13 mouse cellular contexts compared by ENCODE assay signal in the genomic region with DNA sequence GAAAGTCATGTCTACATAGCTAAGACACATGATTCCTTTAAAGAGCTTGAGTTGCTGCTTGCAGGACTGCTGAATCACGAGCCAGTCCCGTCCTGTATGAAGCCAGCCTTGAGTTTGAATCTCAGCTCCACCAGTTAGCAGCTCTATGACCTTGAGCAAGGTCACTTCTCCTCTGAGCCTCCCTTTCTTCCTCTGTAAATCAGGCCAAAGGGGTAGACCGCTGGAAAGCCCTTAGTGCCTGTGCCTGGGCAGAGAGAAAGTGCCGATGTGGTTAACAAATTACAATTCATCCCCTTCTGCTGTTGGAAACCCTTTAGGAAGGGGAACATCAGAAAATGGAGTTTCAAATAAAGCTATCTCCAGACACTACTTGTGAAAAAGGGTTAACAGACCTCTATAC. TPM values are rescaled to one million over a fixed set of nuclear protein-coding genes. Genes with fewer than 3 reads are reported as not detected.
DNase-seq lines count a peak whose midpoint lies in the region; ATAC-seq and TF ChIP-seq lines count a peak whose summit lies in the region.
"Had no signal": no experiment of that assay in that cellular context is flagged by ENCODE, and none has a peak within 500 bp of the region (broad histone marks: within the 10 kb centered on the region; RNA-seq: fewer than 3 reads in every experiment).

No protein-coding gene starts in this region.

- no peak overlapping the region for H3K27ac ChIP-seq in heart, embryonic 14.5 days (replicated peaks in 1 of 2; ENCODE audit: control insufficient read depth in 1 of 2, insufficient read depth in 1 of 2, low read depth in 2 of 2, low read length in 2 of 2)
- H3K27ac ChIP-seq in cortical plate, adult 2 months (ENCODE audit: insufficient read depth, low read length) = peak overlapping the region; percentile 16; the same call in 1 of the 2 replicates
- peak overlapping the region; percentile 90 for H3K27ac ChIP-seq in hindbrain, embryonic 10.5 days
- H3K27ac ChIP-seq in neural tube, embryonic 13.5 days (replicated peaks) = peak overlapping the region; percentile 90
- H3K27ac ChIP-seq: limb, embryonic 10.5 days had no signal

- H3K9ac ChIP-seq in heart, embryonic 14.5 days (ENCODE audit: low read length) = no peak overlapping the region
- peak overlapping the region; percentile 90 for H3K9ac ChIP-seq in neural tube, embryonic 13.5 days

- peaks cover 27% of the 10 kb centered on the region for H3K27me3 ChIP-seq in heart, embryonic 14.5 days (ENCODE audit: control insufficient read depth, insufficient read depth, low read length)
- peaks cover 21% of the 10 kb centered on the region for H3K27me3 ChIP-seq in hindbrain, embryonic 10.5 days (ENCODE audit: insufficient read depth, poor library complexity, severe bottlenecking)
- no peaks in the 10 kb centered on the region for H3K27me3 ChIP-seq in neural tube, embryonic 13.5 days

- 42% methylated on average over 4 of the region's 4 CpGs for WGBS in heart, embryonic 14.5 days
- WGBS in hindbrain, embryonic 10.5 days = 44% methylated on average over 4 of the region's 4 CpGs
- 38% methylated on average over 4 of the region's 4 CpGs for WGBS in neural tube, embryonic 13.5 days

- no peaks in the 10 kb centered on the region for H3K36me3 ChIP-seq in heart, embryonic 14.5 days (ENCODE audit: control insufficient read depth, insufficient read depth, low read length)
- H3K36me3 ChIP-seq in hindbrain, embryonic 10.5 days = no peaks in the 10 kb centered on the region
- H3K36me3 ChIP-seq in neural tube, embryonic 13.5 days = peaks cover 5% of the 10 kb centered on the region; the same call in 1 of the 2 replicates
- H3K36me3 ChIP-seq: limb, embryonic 10.5 days had no signal

- no peak overlapping the region for H3K4me3 ChIP-seq in heart, embryonic 14.5 days (ENCODE audit: control insufficient read depth in 1 of 2, insufficient read depth in 1 of 2, low read depth in 1 of 2, low read length in 2 of 2)
- H3K4me3 ChIP-seq in cortical plate, adult 2 months (ENCODE audit: insufficient read depth, low read length) = peak overlapping the region; percentile 91
- H3K4me3 ChIP-seq in hindbrain, embryonic 10.5 days = peak overlapping the region; percentile 72
- H3K4me3 ChIP-seq in neural tube, embryonic 13.5 days = peak overlapping the region; percentile 78

- intact Hi-C loops in heart, postnatal 14 days (cut with DNase I) = no loop called here

- H3K4me2 ChIP-seq in heart, embryonic 14.5 days (ENCODE audit: low read length) = peak overlapping the region; percentile 44; the same call in 1 of the 2 replicates
- peak overlapping the region; percentile 82 for H3K4me2 ChIP-seq in neural tube, embryonic 13.5 days

- TF ChIP-seq CTCF in cortical plate, adult 2 months (IDR thresholded peaks at IDR 0.05; ENCODE audit: extremely low read depth, insufficient read depth, low read length) = no peak

- no peak for ATAC-seq in heart, embryonic 14.5 days (ENCODE audit: insufficient number of reproducible peaks, insufficient read depth, low FRiP score, low read depth)
- ATAC-seq in neural tube, embryonic 13.5 days (ENCODE audit: low read depth) = peak; percentile 41; the same call in 1 of the 2 replicates

- DNase-seq in heart, postnatal 14 days = no peak
- no peak for DNase-seq in hindbrain, embryonic 10.5 days (ENCODE audit: low spot score)
- no peak for DNase-seq in urinary bladder, postnatal 14 days (ENCODE audit: low spot score)
- DNase-seq in frontal cortex, postnatal 10 days (ENCODE audit: low spot score in 2 of 2) = no peak
- no peak for DNase-seq in thymus, adult 18-20 months
- DNase-seq: kidney, adult 8-10 months; lung, postnatal 10 days had no signal

- peaks cover 0 to 5% of the 10 kb centered on the region in 2 experiments; a peak in 2 of 4 replicates for H3K4me1 ChIP-seq in heart, embryonic 14.5 days (ENCODE audit: control insufficient read depth in 2 of 2, insufficient read depth in 2 of 2, low read length in 2 of 2)
- H3K4me1 ChIP-seq in cortical plate, adult 2 months (ENCODE audit: control insufficient read depth, insufficient read depth, low read length) = peaks cover 5% of the 10 kb centered on the region; the same call in 1 of the 2 replicates
- H3K4me1 ChIP-seq in hindbrain, embryonic 10.5 days (replicated peaks) = peaks cover 35% of the 10 kb centered on the region
- H3K4me1 ChIP-seq in neural tube, embryonic 13.5 days (replicated peaks) = peaks cover 33% of the 10 kb centered on the region

- no peaks in the 10 kb centered on the region for H3K9me3 ChIP-seq in heart, embryonic 14.5 days (ENCODE audit: control insufficient read depth, low read length)
- H3K9me3 ChIP-seq in hindbrain, embryonic 10.5 days = no peaks in the 10 kb centered on the region
- no peaks in the 10 kb centered on the region for H3K9me3 ChIP-seq in neural tube, embryonic 13.5 days
- H3K9me3 ChIP-seq: limb, embryonic 10.5 days had no signal

- no peak for TF ChIP-seq POLR2A in cortical plate, adult 2 months (IDR thresholded peaks at IDR 0.05; ENCODE audit: extremely low read depth, insufficient read depth, low read length)

RNA-seq across cellular contexts. Expression of a gene that starts 0.5 kb away (rescaled TPM):
- polyA plus RNA-seq in heart, embryonic 14.5 days (2014; fragmentation: Nextera tagmentation; extraction: Ambion mirVana) = 0.39 and 0.54 TPM in 2 replicates
- not detected for total RNA-seq in heart, postnatal 14 days (2021)
- polyA plus RNA-seq in cortical plate, adult 2 months (2012; rRNA removed) = 96.6 and 99.8 TPM in 2 replicates
- polyA plus RNA-seq in hindbrain, embryonic 10.5 days (2016; fragmentation: Nextera tagmentation; extraction: Ambion mirVana) = 19.0 and 54.8 TPM in 2 replicates
- 115 and 117 TPM in 2 replicates for polyA plus RNA-seq in neural tube, embryonic 13.5 days (2015; fragmentation: Nextera tagmentation; extraction: Ambion mirVana)

RNA-seq across cellular contexts. Expression of a gene that starts 13.3 kb away (rescaled TPM):
- polyA plus RNA-seq in heart, embryonic 14.5 days (2014; fragmentation: Nextera tagmentation; extraction: Ambion mirVana) = 52.6 and 56.8 TPM in 2 replicates
- 10 to 100 TPM; 22.3 to 25.3 TPM for total RNA-seq in heart, postnatal 14 days (2021)
- polyA plus RNA-seq in cortical plate, adult 2 months (2012; rRNA removed) = 22.2 and 23.4 TPM in 2 replicates
- polyA plus RNA-seq in hindbrain, embryonic 10.5 days (2016; fragmentation: Nextera tagmentation; extraction: Ambion mirVana) = 89.2 and 93.3 TPM in 2 replicates
- 74.5 and 83.4 TPM in 2 replicates for polyA plus RNA-seq in neural tube, embryonic 13.5 days (2015; fragmentation: Nextera tagmentation; extraction: Ambion mirVana)

RNA-seq across cellular contexts. Expression of a gene that starts 34.6 kb away (rescaled TPM):
- polyA plus RNA-seq in heart, embryonic 14.5 days (2014; fragmentation: Nextera tagmentation; extraction: Ambion mirVana) = 13.8 and 14.0 TPM in 2 replicates
- 100 to 1,000 TPM; 145 to 152 TPM for total RNA-seq in heart, postnatal 14 days (2021)
- polyA plus RNA-seq in cortical plate, adult 2 months (2012; rRNA removed) = 11.5 and 12.3 TPM in 2 replicates
- polyA plus RNA-seq in hindbrain, embryonic 10.5 days (2016; fragmentation: Nextera tagmentation; extraction: Ambion mirVana) = 10.4 and 10.8 TPM in 2 replicates
- polyA plus RNA-seq in neural tube, embryonic 13.5 days (2015; fragmentation: Nextera tagmentation; extraction: Ambion mirVana) = 15.0 and 16.5 TPM in 2 replicates

RNA-seq across cellular contexts. Expression of a gene that starts 40.0 kb away (rescaled TPM):
- polyA plus RNA-seq in heart, embryonic 14.5 days (2014; fragmentation: Nextera tagmentation; extraction: Ambion mirVana) = 25.5 and 29.4 TPM in 2 replicates
- total RNA-seq in heart, postnatal 14 days (2021) = 100 to 1,000 TPM; 401 to 402 TPM
- 0.61 and 0.79 TPM in 2 replicates for polyA plus RNA-seq in cortical plate, adult 2 months (2012; rRNA removed)
- 0.75 and 0.81 TPM in 2 replicates for polyA plus RNA-seq in hindbrain, embryonic 10.5 days (2016; fragmentation: Nextera tagmentation; extraction: Ambion mirVana)
- 0.57 and 0.84 TPM in 2 replicates for polyA plus RNA-seq in neural tube, embryonic 13.5 days (2015; fragmentation: Nextera tagmentation; extraction: Ambion mirVana)

RNA-seq across cellular contexts. Expression of a gene that starts 54.3 kb away (rescaled TPM):
- not detected in 2 replicates for polyA plus RNA-seq in heart, embryonic 14.5 days (2014; fragmentation: Nextera tagmentation; extraction: Ambion mirVana)
- total RNA-seq in heart, postnatal 14 days (2021) = not detected
- polyA plus RNA-seq in cortical plate, adult 2 months (2012; rRNA removed) = 0.09 TPM in 1 of 2 replicates, not detected in the other
- not detected in 2 replicates for polyA plus RNA-seq in hindbrain, embryonic 10.5 days (2016; fragmentation: Nextera tagmentation; extraction: Ambion mirVana)
- not detected in 2 replicates for polyA plus RNA-seq in neural tube, embryonic 13.5 days (2015; fragmentation: Nextera tagmentation; extraction: Ambion mirVana)
- total RNA-seq: adrenal gland, adult 2 months had no signal
- polyA plus RNA-seq: adrenal gland, adult 2 months; gonadal fat pad, adult 2 months; limb, embryonic 10.5 days had no signal

Comparison
In these comparisons a context has a peak if more than half of its experiments do, and no peak if none do; other contexts are left out.
1. H3K27ac ChIP-seq: peak in cortical plate, adult 2 months (single experiment), hindbrain, embryonic 10.5 days (single experiment) and neural tube, embryonic 13.5 days (single experiment); none in heart, embryonic 14.5 days (0 of 2).
2. H3K4me3 ChIP-seq: peak in cortical plate, adult 2 months (single experiment), hindbrain, embryonic 10.5 days (single experiment) and neural tube, embryonic 13.5 days (single experiment); none in heart, embryonic 14.5 days (0 of 2).
3. RNA of a gene that starts 0.5 kb away (polyA plus RNA-seq): 115 to 117 TPM in neural tube, embryonic 13.5 days, 96.6 to 99.8 TPM in cortical plate, adult 2 months and 19.0 to 54.8 TPM in hindbrain, embryonic 10.5 days; 0.39 to 0.54 TPM in heart, embryonic 14.5 days; every median in the first group is over 10 times any median in the second.